Mouse (Mus musculus) liver, embryonic 12.5 days (tissue): ENCODE results near the gene Gm7879. TPM values are rescaled to one million over a fixed set of nuclear protein-coding genes. Genes with fewer than 3 reads are reported as not detected.

Experiments used
- ATAC-seq: fragments of 200-750 bp; cut with Nextera tagmentation; 2 replicates; pipeline ENCODE4 v1.8.0; 2017; ENCODE audit warnings: moderate number of reproducible peaks, mild to moderate bottlenecking, moderate library complexity
- H3K27ac ChIP-seq: fragments of 300-500 bp; sonication (generic); 2 replicates; pipeline ENCODE4 v1.5.1; 2016; ENCODE audit warnings: mild to moderate bottlenecking
- H3K27me3 ChIP-seq: fragments of 300-500 bp; sonication (generic); replicated peaks from 2 replicates; pipeline ENCODE4 v1.6.1; 2016; ENCODE audit warnings: mild to moderate bottlenecking, moderate library complexity
- H3K36me3 ChIP-seq: fragments of 300-500 bp; sonication (generic); 2 replicates; pipeline ENCODE4 v1.6.1; 2016; ENCODE audit warnings: mild to moderate bottlenecking, moderate library complexity
- H3K4me1 ChIP-seq: fragments of 300-500 bp; sonication (generic); 2 replicates; pipeline ENCODE4 v1.6.1; 2016
- H3K4me2 ChIP-seq: fragments of 300-500 bp; sonication (generic); 2 replicates; pipeline ENCODE4 v1.6.1; 2016; ENCODE audit warnings: mild to moderate bottlenecking, moderate library complexity
- H3K4me3 ChIP-seq: fragments of 300-500 bp; sonication (generic); 2 replicates; pipeline ENCODE4 v1.5.1; 2016; ENCODE audit warnings: mild to moderate bottlenecking, moderate library complexity
- H3K9ac ChIP-seq: fragments of 300-500 bp; sonication (generic); 2 replicates; pipeline ENCODE4 v1.6.1; 2016; ENCODE audit warnings: mild to moderate bottlenecking, moderate library complexity
- H3K9me3 ChIP-seq: fragments of 300-500 bp; sonication (generic); replicated peaks from 2 replicates; pipeline ENCODE4 v1.6.1; 2016; ENCODE audit warnings: mild to moderate bottlenecking, moderate library complexity
- WGBS: fragments of 180-500 bp; shearing (Covaris S2); methylation state at CpG from one replicate; pipeline ENCODE4 v1.1.7; 2016; ENCODE audit not compliant: insufficient replicate concordance; 5-methylcytosine and 5-hydroxymethylcytosine counted together
- polyA plus RNA-seq: library from polyadenylated mRNA; unstranded; fragments of >200 nt; fragmentation: Nextera tagmentation; extraction: Ambion mirVana; gene quantifications from 2 replicates; pipeline ENCODE4 v1.2.1, GENCODE M21; 2016

Gene Gm7879
- polyA plus RNA-seq, 1 experiment from 2014 or later, result 0.76 TPM

GRCm38 (mm10) chr5:43959884-43960440 is 47.0 kb downstream of the Gm7879 start:
- ATAC-seq, result no peak
- WGBS, result 65% methylated on average over 3 of the region's 3 CpGs
- no peaks in the 10 kb centered on the region for H3K4me1 ChIP-seq
- H3K36me3 ChIP-seq, result no peaks in the 10 kb centered on the region
- H3K9me3 ChIP-seq, result no peaks in the 10 kb centered on the region
- no peak overlapping the region for H3K4me2 ChIP-seq
- no peak overlapping the region for H3K4me3 ChIP-seq
- H3K27me3 ChIP-seq, result no peaks in the 10 kb centered on the region
- no peak overlapping the region for H3K9ac ChIP-seq
- no peak overlapping the region for H3K27ac ChIP-seq

GRCm38 (mm10) chr5:43961056-43961455 is 48.1 kb downstream of the Gm7879 start:
- no peaks in the 10 kb centered on the region for H3K9me3 ChIP-seq
- H3K4me2 ChIP-seq, result no peak overlapping the region
- WGBS, result 69% methylated on average over 3 of the region's 3 CpGs
- no peak overlapping the region for H3K27ac ChIP-seq
- no peak for ATAC-seq
- no peaks in the 10 kb centered on the region for H3K27me3 ChIP-seq
- no peak overlapping the region for H3K9ac ChIP-seq
- no peaks in the 10 kb centered on the region for H3K4me1 ChIP-seq
- no peak overlapping the region for H3K4me3 ChIP-seq
- no peaks in the 10 kb centered on the region for H3K36me3 ChIP-seq

Other genes starting within 250 kb of the Gm7879 start
- 0.20 and 0.26 TPM in 2 replicates for gene Bst1, start 94.3 kb upstream of the Gm7879 start, polyA plus RNA-seq
- 26.7 and 27.3 TPM in 2 replicates for gene Fbxl5, start 91.5 kb upstream of the Gm7879 start, polyA plus RNA-seq
- 13.2 and 13.9 TPM in 2 replicates for gene Cd38, start 44.6 kb upstream of the Gm7879 start, polyA plus RNA-seq
- not detected in 2 replicates for gene Fgfbp1, start 68.6 kb downstream of the Gm7879 start, polyA plus RNA-seq
- gene Prom1, start 188.9 kb downstream of the Gm7879 start, polyA plus RNA-seq, result 11.9 and 13.0 TPM in 2 replicates